Mouse (Mus musculus) cerebellum, adult 2 months (tissue): ENCODE results near the gene Mrgprh. TPM values are rescaled to one million over a fixed set of nuclear protein-coding genes. Genes with fewer than 3 reads are reported as not detected.

ENCODE experiments used
- DNase-seq, 2 experiments: peaks; one replicate each; pipeline ENCODE4 v3.0.0; 2021
- H3K27ac ChIP-seq: fragments of 200-500 bp; 2 replicates; pipeline ENCODE4 v1.5.1; 2012; ENCODE audit warnings: low read length, control low read depth, inconsistent platforms; ENCODE audit not compliant: insufficient read depth
- H3K27me3 ChIP-seq: fragments of 200-500 bp; 2 replicates; pipeline ENCODE4 v1.6.1; 2012; ENCODE audit warnings: inconsistent platforms, mild to moderate bottlenecking, low read length, moderate library complexity; ENCODE audit not compliant: control insufficient read depth, insufficient read depth
- H3K4me1 ChIP-seq: fragments of 200-500 bp; 2 replicates; pipeline ENCODE4 v1.6.1; 2011; ENCODE audit warnings: low read length; ENCODE audit not compliant: control insufficient read depth, insufficient read depth
- H3K4me3 ChIP-seq: fragments of 200-500 bp; replicated peaks from 2 replicates; pipeline ENCODE3; 2011; ENCODE audit warnings: mild to moderate bottlenecking, low read depth, low read length, control low read depth; ENCODE audit not compliant: insufficient read depth
- CTCF ChIP-seq: fragments of 200-500 bp; IDR thresholded peaks from 2 replicates; pipeline ENCODE4 v1.5.1; 2011; ENCODE audit warnings: low read depth, mild to moderate bottlenecking, control low read depth, low read length, moderate library complexity, borderline replicate concordance; ENCODE audit not compliant: insufficient read depth
- POLR2A ChIP-seq: fragments of 200-500 bp; IDR thresholded peaks from 2 replicates; pipeline ENCODE4 v1.6.1; 2011; ENCODE audit warnings: low read length, control low read depth, borderline replicate concordance; ENCODE audit not compliant: insufficient read depth
- WGBS: fragments of 180-500 bp; shearing (Covaris S2); methylation state at CpG from one replicate; pipeline ENCODE4 v1.1.7; 2018; 5-methylcytosine and 5-hydroxymethylcytosine counted together
- polyA plus RNA-seq: library from polyadenylated mRNA; depleted of rRNA; stranded (reverse); fragments of >200 nt; gene quantifications from 2 replicates; pipeline ENCODE4 v1.2.3, GENCODE M21; 2012; rRNA removed

Gene Mrgprh
- polyA plus RNA-seq: 0.51 and 0.62 TPM in 2 replicates

DNA sequence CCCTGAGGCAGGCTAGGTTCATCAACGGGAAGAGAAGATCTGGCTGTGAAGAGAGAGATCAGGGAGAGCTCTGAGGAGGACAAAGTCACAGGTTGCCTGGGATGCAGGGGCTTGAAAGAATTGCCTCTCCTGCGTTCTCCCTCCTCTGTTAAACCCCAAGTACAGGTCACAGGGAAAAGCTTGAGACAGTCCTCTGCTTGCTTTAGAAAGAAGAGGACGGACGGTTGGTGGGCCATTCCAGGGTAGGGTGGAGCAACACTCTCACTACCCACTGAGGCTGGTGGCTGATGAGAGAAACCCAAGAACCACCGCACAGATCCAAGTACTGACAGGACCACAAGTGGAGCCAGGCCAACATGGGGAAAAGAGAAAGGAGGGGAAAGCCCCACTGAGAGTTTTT is at the start of gene Mrgprh:
Gene Mrgprh, plus strand, starts transcription at position 301 of the 400 bp plus-strand sequence.
- no peak for TF ChIP-seq POLR2A
- no peak for TF ChIP-seq CTCF
- WGBS: 89% methylated on average over 5 of the region's 5 CpGs
- Histone ChIP-seq H3K27me3 (no peaks in the 10 kb centered on the region), H3K27ac (no peak within 1 kb of the TSS), H3K4me1 (peaks cover 9% of the 10 kb centered on the region; the same call in 1 of the 2 replicates), H3K4me3 (no peak within 1 kb of the TSS)
- no peak for DNase-seq

DNA sequence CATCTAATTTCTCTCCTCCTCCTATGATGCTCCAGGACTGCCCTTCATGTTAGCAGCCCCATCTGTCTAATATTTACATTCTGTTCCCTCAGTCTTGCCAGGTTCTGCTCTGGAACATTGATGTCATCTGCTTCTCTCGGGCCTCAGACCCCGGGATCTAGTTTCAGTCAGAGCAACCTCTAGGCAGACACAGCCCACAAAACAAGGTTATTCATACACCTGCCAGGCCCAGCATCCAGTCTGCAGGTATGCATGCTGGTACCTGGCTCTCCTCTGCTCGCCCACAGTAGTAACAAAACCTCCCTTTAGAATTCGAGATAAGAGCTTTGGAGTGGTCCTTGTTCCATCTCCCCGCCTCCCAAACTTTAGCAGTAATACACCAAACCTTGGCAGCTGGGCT is 45.5 kb upstream of the Mrgprh start:
- peak; percentile 51 to 72 for DNase-seq
- H3K27ac ChIP-seq: peak overlapping the region; percentile 10; the same call in 1 of the 2 replicates
- TF ChIP-seq CTCF (no peak), POLR2A (no peak)
- WGBS: 42% methylated on average over 5 of the region's 5 CpGs
- peaks cover 8% of the 10 kb centered on the region; the same call in 1 of the 2 replicates for H3K4me1 ChIP-seq
- H3K27me3 ChIP-seq: no peaks in the 10 kb centered on the region
- H3K4me3 ChIP-seq: no peak overlapping the region

DNA sequence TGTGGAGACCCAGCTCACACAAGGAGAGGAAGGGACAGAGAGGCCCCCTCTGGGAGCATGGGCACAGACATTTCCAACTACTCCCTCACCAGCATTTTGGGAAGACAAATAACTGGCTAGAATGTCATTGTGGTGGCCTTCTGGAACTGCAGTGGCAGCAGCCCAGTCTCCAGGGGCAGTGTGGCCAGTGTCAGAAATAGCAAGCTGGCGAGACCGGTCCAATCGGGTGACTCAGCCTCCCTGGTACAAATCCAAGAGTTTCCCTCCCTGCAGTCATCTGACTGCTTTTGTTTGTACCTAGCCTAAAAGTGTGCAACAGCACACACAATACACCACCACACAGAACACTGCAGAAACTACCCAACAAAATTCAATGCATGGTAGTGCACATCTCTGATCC is 43.6 kb upstream of the Mrgprh start:
- Histone ChIP-seq H3K4me1 (peaks cover 8% of the 10 kb centered on the region; the same call in 1 of the 2 replicates), H3K27me3 (no peaks in the 10 kb centered on the region), H3K27ac (peak overlapping the region; percentile 75), H3K4me3 (no peak overlapping the region)
- peak; percentile 77 to 91 for DNase-seq
- TF ChIP-seq CTCF (0 out of 2 replicates have a peak, but pooled peaks have one; percentile 14), POLR2A (no peak)
- WGBS: 3% methylated on average over 3 of the region's 3 CpGs

DNA sequence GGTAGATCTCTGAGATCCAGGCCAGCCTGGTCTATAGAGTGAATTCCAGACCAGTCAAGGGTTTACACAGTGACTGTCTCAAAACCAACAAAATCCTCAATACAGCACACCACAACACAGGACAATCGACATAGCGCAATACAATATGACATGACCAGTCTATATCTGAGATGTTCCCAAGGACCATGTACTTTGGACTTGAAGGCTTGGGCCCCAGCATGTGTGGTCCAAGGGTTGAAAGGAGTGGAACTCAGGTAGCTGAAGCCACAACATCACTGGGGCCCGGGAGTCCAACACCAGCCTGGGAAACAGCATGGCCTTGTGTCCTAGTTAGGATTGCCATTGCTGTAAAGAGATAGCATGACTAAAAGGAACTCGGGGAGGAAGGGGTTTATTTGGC is 43.2 kb upstream of the Mrgprh start:
- Histone ChIP-seq H3K4me1 (peaks cover 8% of the 10 kb centered on the region; the same call in 1 of the 2 replicates), H3K27me3 (no peaks in the 10 kb centered on the region), H3K4me3 (no peak overlapping the region), H3K27ac (peak overlapping the region; percentile 56)
- TF ChIP-seq POLR2A (no peak), CTCF (no peak)
- no peak for DNase-seq
- 95% methylated on average over 4 of the region's 4 CpGs for WGBS

DNA sequence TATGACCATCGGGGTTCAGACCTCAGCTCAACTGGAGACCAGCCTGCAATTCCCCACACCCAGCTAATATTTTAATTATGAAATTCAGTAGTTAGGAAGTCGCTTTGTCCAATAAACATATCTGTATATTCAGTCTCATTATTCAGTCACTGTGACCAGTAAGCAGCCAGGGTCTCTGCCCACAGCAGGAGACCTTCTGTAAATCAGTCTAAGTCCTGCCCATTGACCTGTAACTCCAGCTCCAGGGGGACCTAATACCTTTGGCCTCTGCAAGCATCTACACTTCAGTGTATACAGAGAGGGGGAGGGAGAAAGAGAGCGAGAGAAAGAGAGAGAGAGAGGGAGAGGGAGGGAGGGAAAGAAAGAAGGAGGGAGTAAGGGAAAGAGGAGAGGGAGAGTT is 41.5 kb upstream of the Mrgprh start:
- Histone ChIP-seq H3K4me3 (no peak overlapping the region), H3K4me1 (peaks cover 9% of the 10 kb centered on the region; the same call in 1 of the 2 replicates), H3K27ac (no peak overlapping the region), H3K27me3 (no peaks in the 10 kb centered on the region)
- no peak for TF ChIP-seq CTCF
- no peak for TF ChIP-seq POLR2A
- WGBS: 78% methylated on average over 3 of the region's 3 CpGs
- DNase-seq: peak in 1 of 2 experiments; percentile 4

DNA sequence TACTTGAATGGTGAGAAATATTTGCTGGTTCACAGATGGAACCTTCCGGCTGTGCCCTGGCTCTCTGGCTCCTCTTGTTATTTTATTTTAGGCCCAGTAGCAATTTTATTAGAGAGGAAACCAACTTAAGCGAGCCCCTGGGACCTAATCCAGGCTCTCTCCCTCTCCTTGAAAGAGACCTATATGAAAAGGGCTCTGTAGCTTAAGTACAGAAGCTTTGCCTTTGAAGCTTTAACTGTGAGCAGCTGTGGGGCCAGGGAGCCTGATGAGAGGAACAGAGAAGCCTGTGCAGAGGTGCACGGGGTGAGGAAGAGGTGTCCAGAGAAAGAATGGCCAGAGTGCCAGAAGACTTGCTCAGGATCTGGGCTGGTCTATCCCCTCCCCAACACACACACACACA is 41.0 kb upstream of the Mrgprh start:
- WGBS: 43% methylated on average over 3 of the region's 3 CpGs
- Histone ChIP-seq H3K4me3 (no peak overlapping the region), H3K27ac (no peak overlapping the region), H3K4me1 (peaks cover 12% of the 10 kb centered on the region), H3K27me3 (no peaks in the 10 kb centered on the region)
- TF ChIP-seq CTCF: no peak
- TF ChIP-seq POLR2A: no peak
- peak in 1 of 2 experiments; percentile 10 for DNase-seq

DNA sequence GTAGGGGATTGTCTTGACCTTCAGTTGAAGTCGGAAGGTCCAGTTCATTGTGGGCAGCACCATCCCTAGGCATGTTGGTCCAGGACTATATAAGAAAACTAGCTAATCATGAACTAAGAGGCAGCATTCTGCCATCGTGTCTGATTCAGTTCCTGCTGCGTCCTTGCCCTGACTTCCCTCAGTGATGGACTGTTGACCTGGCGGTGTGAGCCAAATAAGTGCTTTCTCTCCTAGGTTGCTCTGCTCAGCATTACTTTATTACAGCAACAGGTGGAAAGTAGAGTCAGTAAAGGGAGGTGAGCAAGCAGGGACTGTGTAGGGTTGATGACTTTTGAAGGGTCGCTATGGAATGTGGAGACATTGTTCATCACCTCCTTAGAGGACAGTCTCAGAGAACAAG is 40.1 kb upstream of the Mrgprh start:
- peak in 1 of 2 experiments; percentile 6 for DNase-seq
- Histone ChIP-seq H3K4me3 (no peak overlapping the region), H3K4me1 (peaks cover 11% of the 10 kb centered on the region), H3K27ac (no peak overlapping the region), H3K27me3 (no peaks in the 10 kb centered on the region)
- WGBS: 89% methylated on average over 5 of the region's 5 CpGs
- TF ChIP-seq CTCF (no peak), POLR2A (no peak)

DNA sequence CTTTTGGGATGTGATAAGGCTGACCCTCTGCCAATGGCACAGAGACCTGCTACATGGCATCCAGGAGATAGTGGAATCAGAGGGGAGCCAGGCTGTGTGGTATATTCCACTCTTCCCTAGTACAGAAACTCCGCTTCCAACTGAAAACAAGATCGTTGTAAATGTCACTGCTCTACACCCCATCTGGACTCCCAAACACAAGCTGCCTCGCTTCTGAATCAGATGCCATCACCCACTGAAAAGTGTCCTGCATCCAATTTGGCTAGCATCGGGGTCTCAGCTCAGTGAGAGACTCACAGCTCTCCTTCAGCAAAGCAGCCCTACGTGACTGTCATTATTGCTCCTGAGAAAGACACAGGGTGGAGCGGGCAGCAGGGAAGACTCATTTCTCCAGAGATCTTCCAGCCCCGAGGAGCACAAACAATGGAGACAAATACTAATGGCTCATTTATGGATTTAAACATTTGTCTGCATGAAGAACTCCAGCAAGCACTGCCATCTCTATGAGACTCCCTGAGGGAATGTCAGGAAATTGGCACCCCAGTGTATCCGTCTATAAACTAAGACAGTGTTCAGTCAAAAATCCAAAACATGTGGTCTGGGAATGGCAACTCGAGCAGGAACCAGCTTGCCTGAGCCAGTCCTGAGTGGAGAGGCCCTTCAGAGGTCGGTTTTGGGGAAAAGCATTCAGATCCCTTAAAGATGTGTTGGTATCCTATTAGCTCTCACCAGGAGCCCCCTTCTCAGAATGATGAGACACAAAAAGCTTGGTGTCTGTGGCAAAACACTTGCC is 36.2 kb upstream of the Mrgprh start:
- DNase-seq: peak; percentile 57 to 71
- Histone ChIP-seq H3K4me3 (no peak overlapping the region), H3K27ac (peak overlapping the region; percentile 26; the same call in 1 of the 2 replicates), H3K4me1 (peaks cover 8% of the 10 kb centered on the region), H3K27me3 (no peaks in the 10 kb centered on the region)
- WGBS: 21% methylated on average over 10 of the region's 10 CpGs
- TF ChIP-seq POLR2A (no peak), CTCF (no peak)
